Mouse (Mus musculus): Measurements from ENCODE around the gene Acot11. TPM values are rescaled to one million over a fixed set of nuclear protein-coding genes. Genes with fewer than 3 reads are reported as not detected.
"Not testable (repeated sequence)": the region's sequence is repeated elsewhere in the genome, so short reads cannot be mapped to it uniquely, and the experiment has no call there.

The Acot11 gene
- polyA plus RNA-seq, 1 experiment from 2014 or later = 12.2 TPM

- no peak for ATAC-seq
- H3K36me3 ChIP-seq = no peaks in the 10 kb centered on the region
- no peak overlapping the region for H3K4me3 ChIP-seq (replicated peaks)
- no peak overlapping the region for H3K9ac ChIP-seq
- no peak overlapping the region for H3K4me2 ChIP-seq (replicated peaks)
- 38% methylated on average over 7 of the region's 7 CpGs for WGBS
- H3K27ac ChIP-seq = no peak overlapping the region
- H3K27me3 ChIP-seq (replicated peaks) = no peaks in the 10 kb centered on the region
- H3K4me1 ChIP-seq (replicated peaks) = peaks cover 51% of the 10 kb centered on the region
- no peaks in the 10 kb centered on the region for H3K9me3 ChIP-seq
Measured at GRCm38 (mm10) chr4:106787830-106788229, 17.0 kb downstream of the Acot11 start.

GRCm38 (mm10) chr4:106785753-106786540 lies 18.9 kb downstream of the Acot11 start:
- no peak overlapping the region for H3K4me3 ChIP-seq (replicated peaks)
- H3K27me3 ChIP-seq (replicated peaks) = no peaks in the 10 kb centered on the region
- peaks cover 42% of the 10 kb centered on the region for H3K4me1 ChIP-seq (replicated peaks)
- WGBS = 20% methylated on average over 5 of the region's 5 CpGs
- H3K27ac ChIP-seq = peak overlapping the region; percentile 79
- H3K4me2 ChIP-seq (replicated peaks) = no peak overlapping the region
- 0 out of 2 replicates have a peak overlapping the region, but pooled peaks have one; percentile 5 for H3K9ac ChIP-seq
- no peaks in the 10 kb centered on the region for H3K9me3 ChIP-seq
- ATAC-seq = peak; percentile 59
- no peaks in the 10 kb centered on the region for H3K36me3 ChIP-seq

DNA sequence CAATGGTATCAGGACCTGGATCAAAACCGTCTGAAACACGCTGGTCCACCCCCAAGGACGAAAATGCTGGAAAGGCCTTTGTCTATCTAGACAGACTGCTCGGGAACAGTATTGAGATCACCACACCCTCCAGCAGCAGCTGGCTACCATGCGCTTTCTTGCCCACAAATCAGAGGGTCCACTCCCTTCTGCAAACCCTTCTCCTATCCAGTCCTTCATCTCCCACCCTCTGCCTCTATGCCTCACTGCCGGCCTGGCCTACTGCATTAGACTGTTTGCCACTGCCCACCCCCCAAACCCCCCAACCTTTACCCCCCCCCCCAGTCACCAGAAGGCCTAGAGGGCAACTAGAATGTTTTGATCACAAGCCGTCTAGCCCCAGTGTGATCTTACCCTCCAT lies 19.5 kb downstream of the Acot11 start:
- 73% methylated on average over 7 of the region's 7 CpGs for WGBS
- Histone ChIP-seq H3K4me3 (replicated peaks) (no peak overlapping the region), H3K9me3 (no peaks in the 10 kb centered on the region), H3K4me2 (replicated peaks) (no peak overlapping the region), H3K36me3 (no peaks in the 10 kb centered on the region), H3K27ac (peak overlapping the region; percentile 79; the same call in 1 of the 2 replicates), H3K9ac (no peak overlapping the region), H3K27me3 (replicated peaks) (no peaks in the 10 kb centered on the region), H3K4me1 (replicated peaks) (peaks cover 42% of the 10 kb centered on the region)
- ATAC-seq = no peak

DNA sequence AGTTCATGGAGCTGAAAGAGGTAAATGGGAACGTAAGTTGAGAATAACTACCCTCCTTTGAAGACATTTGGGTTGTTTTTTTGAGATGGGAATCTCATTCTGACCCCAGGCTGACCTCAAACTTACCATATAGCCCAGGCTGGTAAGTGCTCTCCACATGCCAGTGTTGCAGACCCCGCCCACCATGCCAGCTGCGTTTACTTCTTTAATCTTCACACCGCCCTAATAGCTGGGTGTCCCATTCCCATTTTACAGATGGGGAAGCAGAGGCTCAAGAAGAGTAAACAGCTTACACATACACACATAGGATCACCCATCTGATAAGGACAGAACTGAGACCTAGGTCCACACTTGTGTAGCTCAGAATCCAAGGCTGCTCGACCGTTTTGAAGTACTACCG lies 20.0 kb downstream of the Acot11 start:
- no peak overlapping the region for H3K4me2 ChIP-seq (replicated peaks)
- no peak overlapping the region for H3K4me3 ChIP-seq (replicated peaks)
- H3K9ac ChIP-seq = no peak overlapping the region
- no peaks in the 10 kb centered on the region for H3K27me3 ChIP-seq (replicated peaks)
- no peaks in the 10 kb centered on the region for H3K9me3 ChIP-seq
- no peak for ATAC-seq
- H3K4me1 ChIP-seq (replicated peaks) = peaks cover 40% of the 10 kb centered on the region
- H3K36me3 ChIP-seq = no peaks in the 10 kb centered on the region
- H3K27ac ChIP-seq = no peak overlapping the region
- 87% methylated on average over 7 of the region's 7 CpGs for WGBS

DNA sequence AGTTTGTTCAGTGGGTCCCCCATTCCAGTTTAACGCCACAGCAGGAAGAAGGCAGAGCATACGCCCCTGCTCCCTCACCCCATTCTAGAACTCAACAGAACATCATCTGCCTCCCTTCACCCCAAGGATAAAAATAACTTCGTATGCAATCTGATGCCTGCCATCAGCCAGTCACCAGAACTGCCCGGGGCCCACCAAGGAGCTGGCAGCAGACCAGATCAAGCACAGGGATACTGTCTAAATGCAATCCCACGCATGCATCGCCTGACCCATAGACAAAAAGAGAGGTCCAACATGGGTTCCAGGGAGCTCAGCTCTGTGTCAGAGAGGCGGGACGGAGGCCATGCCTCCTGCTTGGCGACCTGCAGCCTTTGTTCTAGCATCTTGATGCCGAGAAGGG lies 21.7 kb downstream of the Acot11 start:
- Histone ChIP-seq H3K4me2 (replicated peaks) (no peak overlapping the region), H3K9me3 (no peaks in the 10 kb centered on the region), H3K4me1 (replicated peaks) (peaks cover 38% of the 10 kb centered on the region), H3K27ac (no peak overlapping the region), H3K4me3 (replicated peaks) (no peak overlapping the region), H3K27me3 (replicated peaks) (no peaks in the 10 kb centered on the region), H3K36me3 (no peaks in the 10 kb centered on the region), H3K9ac (no peak overlapping the region)
- 79% methylated on average over 10 of the region's 10 CpGs for whole genome bisulfite sequencing
- ATAC-seq = no peak

GRCm38 (mm10) chr4:106780045-106780444 lies 24.8 kb downstream of the Acot11 start:
- H3K27ac ChIP-seq = no peak overlapping the region
- no peaks in the 10 kb centered on the region for H3K27me3 ChIP-seq (replicated peaks)
- no peak for ATAC-seq
- no peak overlapping the region for H3K4me2 ChIP-seq (replicated peaks)
- peaks cover 17% of the 10 kb centered on the region for H3K4me1 ChIP-seq (replicated peaks)
- H3K9me3 ChIP-seq = no peaks in the 10 kb centered on the region
- H3K9ac ChIP-seq = no peak overlapping the region
- WGBS = 45% methylated on average over 3 of the region's 3 CpGs
- no peaks in the 10 kb centered on the region for H3K36me3 ChIP-seq
- H3K4me3 ChIP-seq (replicated peaks) = no peak overlapping the region

DNA sequence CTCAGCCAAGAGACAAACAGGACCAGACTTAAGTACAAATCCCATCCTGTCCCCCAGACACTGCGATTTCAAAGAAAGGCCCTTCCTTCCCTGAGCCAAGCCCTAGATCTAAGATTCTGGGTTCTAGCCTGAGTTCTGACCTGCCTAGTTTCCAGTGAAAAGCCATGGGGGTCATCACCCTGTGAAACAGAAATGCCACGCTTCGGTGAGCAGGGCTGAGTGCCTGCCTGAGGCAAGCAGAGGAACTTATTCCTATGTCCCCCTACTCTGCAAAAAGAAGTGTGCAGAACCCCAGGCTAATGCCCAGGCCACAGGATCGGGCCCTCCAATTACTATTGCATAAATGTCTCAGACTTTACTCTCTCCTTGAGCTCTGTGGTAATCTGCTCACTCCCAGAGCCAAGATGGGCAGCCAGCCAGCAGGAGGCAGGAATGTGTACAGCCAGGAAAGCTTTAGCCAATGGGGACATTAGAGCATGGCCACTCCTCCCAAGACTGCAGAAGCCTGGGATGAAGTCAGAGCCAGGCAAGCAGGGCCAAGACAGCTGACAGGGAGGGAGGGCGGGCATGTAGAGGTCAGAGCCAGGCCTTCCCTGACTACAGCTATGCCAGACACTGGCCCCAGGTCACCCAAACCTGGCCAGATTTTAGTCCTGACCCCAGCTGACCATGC lies 26.5 kb downstream of the Acot11 start:
- no peak overlapping the region for H3K4me2 ChIP-seq (replicated peaks)
- peak; percentile 95 for ATAC-seq
- H3K27ac ChIP-seq = peak overlapping the region; percentile 81
- no peaks in the 10 kb centered on the region for H3K9me3 ChIP-seq
- peaks cover 16% of the 10 kb centered on the region for H3K4me1 ChIP-seq (replicated peaks)
- no peak overlapping the region for H3K9ac ChIP-seq
- 42% methylated on average over 5 of the region's 5 CpGs for WGBS
- no peak overlapping the region for H3K4me3 ChIP-seq (replicated peaks)
- H3K36me3 ChIP-seq = no peaks in the 10 kb centered on the region
- H3K27me3 ChIP-seq (replicated peaks) = no peaks in the 10 kb centered on the region

DNA sequence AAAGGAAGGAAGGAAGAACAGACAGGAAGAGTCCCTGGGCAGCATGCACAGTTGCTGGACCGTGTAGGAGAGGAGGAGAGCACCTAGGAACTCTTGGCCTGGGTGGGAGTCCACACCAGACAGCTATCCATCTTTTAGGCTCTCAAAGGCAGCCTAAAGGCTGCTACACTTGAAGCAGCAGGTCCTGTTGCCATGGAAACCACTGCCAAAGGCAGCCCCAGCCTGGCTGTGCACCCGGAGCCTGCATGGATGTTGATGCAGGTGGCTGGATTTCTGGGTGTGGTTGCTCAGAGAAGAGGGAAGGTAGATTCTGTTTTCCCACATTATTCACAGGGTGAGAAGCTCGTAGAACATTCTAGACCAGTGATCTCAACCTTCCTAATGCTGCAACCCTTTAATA lies 27.8 kb downstream of the Acot11 start:
- no peaks in the 10 kb centered on the region for H3K27me3 ChIP-seq (replicated peaks)
- no peak overlapping the region for H3K9ac ChIP-seq
- peaks cover 15% of the 10 kb centered on the region for H3K4me1 ChIP-seq (replicated peaks)
- no peak overlapping the region for H3K4me2 ChIP-seq (replicated peaks)
- H3K9me3 ChIP-seq = no peaks in the 10 kb centered on the region
- 43% methylated on average over 3 of the region's 3 CpGs for WGBS
- H3K27ac ChIP-seq = no peak overlapping the region
- no peaks in the 10 kb centered on the region for H3K36me3 ChIP-seq
- ATAC-seq = no peak
- H3K4me3 ChIP-seq (replicated peaks) = no peak overlapping the region

DNA sequence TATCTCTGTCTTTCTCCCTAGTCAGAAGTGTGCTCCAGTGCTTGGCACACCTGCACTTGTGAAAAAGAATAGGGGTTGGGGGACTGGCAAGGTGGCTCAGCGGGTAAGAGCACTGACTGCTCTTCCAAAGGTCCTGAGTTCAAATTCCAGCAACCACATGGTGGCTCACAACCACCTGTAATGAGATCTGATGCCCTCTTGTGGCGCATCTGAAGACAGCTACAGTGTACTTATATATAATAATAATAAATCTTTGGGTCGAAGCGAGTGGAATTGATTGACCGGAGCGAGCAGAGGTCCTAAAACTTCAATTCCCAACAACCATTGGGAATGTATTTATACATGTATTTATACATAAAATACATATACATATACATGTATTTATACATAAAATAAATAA lies 29.0 kb downstream of the Acot11 start:
- ATAC-seq; H3K9ac ChIP-seq; H3K27ac ChIP-seq; H3K27me3 ChIP-seq (replicated peaks); H3K4me3 ChIP-seq (replicated peaks); H3K36me3 ChIP-seq; H3K9me3 ChIP-seq; H3K4me2 ChIP-seq (replicated peaks): not testable (repeated sequence)
- WGBS = 85% methylated on average over 6 of the region's 6 CpGs
- H3K4me1 ChIP-seq (replicated peaks) = peaks cover 15% of the 10 kb centered on the region

DNA sequence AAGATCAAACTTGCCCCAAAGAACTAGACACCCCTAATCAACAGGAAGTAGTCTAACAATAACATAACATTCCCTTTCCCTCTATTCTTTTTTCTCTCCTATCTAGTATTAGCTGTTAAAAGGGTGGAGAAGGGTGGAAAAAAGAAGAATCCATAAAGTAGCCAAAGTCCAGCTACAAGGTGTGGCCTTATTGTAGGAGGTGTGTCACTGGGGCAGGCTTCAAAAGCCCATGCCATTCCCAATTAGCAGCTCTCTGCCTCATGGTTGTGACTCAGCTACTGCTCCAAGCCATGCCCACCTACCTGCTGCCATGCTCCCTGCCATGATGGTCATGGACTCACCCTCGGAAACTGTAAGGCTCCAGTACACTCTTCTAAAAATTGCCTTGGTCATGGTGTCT lies 32.2 kb downstream of the Acot11 start:
- Histone ChIP-seq H3K9ac (no peak overlapping the region), H3K27ac (no peak overlapping the region), H3K4me3 (replicated peaks) (no peak overlapping the region), H3K4me1 (replicated peaks) (no peaks in the 10 kb centered on the region; the same call in 1 of the 2 replicates), H3K4me2 (replicated peaks) (no peak overlapping the region), H3K27me3 (replicated peaks) (no peaks in the 10 kb centered on the region), H3K36me3 (no peaks in the 10 kb centered on the region), H3K9me3 (no peaks in the 10 kb centered on the region)
- 85% methylated on average over 1 of the region's 1 CpGs for WGBS
- ATAC-seq = peak; percentile 76

DNA sequence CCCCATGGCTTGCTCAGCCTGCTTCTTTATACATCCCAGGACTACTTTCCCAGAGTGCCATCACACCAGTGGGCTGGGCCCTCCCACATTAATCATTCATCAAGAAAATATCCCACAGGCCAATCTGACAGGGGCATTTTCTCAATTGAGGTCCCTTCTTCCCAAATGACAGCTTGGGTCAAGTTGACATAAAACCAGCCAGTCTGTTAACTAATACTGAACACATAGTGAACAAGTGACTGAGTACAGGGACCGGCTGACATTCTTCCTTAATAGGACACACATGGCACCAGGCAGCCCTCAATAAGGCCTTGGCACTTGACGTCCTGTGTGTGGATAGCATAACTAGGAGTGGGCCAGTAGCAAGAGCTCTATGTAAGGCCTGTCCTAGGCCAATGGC lies 35.5 kb downstream of the Acot11 start:
- Histone ChIP-seq H3K4me2 (replicated peaks) (no peak overlapping the region), H3K4me1 (replicated peaks) (no peaks in the 10 kb centered on the region; the same call in 1 of the 2 replicates), H3K36me3 (no peaks in the 10 kb centered on the region), H3K9me3 (no peaks in the 10 kb centered on the region), H3K27ac (no peak overlapping the region), H3K27me3 (replicated peaks) (no peaks in the 10 kb centered on the region), H3K9ac (no peak overlapping the region), H3K4me3 (replicated peaks) (no peak overlapping the region)
- WGBS = 86% methylated on average over 2 of the region's 2 CpGs
- ATAC-seq = no peak

DNA sequence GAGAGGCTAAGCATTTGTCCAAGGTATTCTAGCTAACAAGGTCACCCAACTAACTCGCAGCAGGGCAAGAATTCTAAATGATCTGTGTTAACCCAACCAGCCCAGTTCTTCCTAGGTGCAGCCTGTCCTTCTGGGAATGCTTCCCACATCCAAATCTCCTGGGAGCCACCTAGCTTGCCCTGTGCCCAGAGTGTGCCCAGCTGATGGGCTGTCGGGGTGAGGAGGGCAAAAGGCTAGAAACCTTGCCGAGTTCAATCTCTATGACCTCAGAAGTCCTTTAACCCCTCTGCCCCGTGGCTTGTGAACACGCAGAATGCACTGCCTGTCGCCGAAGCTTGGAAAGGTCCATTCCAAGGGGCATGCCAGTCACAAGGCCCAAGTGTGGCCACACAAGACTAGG lies 40.6 kb downstream of the Acot11 start:
- H3K4me1 ChIP-seq (replicated peaks) = no peaks in the 10 kb centered on the region
- no peak overlapping the region for H3K4me3 ChIP-seq (replicated peaks)
- H3K9ac ChIP-seq = no peak overlapping the region
- H3K36me3 ChIP-seq = no peaks in the 10 kb centered on the region
- ATAC-seq = no peak
- no peak overlapping the region for H3K4me2 ChIP-seq (replicated peaks)
- no peak overlapping the region for H3K27ac ChIP-seq
- WGBS = 79% methylated on average over 7 of the region's 7 CpGs
- H3K9me3 ChIP-seq = no peaks in the 10 kb centered on the region
- H3K27me3 ChIP-seq (replicated peaks) = no peaks in the 10 kb centered on the region

- ATAC-seq = no peak
- 89% methylated on average over 6 of the region's 6 CpGs for WGBS
- H3K4me3 ChIP-seq (replicated peaks) = no peak overlapping the region
Measured at GRCm38 (mm10) chr4:106751726-106752125, 53.1 kb downstream of the Acot11 start.

More at GRCm38 (mm10) chr4:106751726-106752125, 53.1 kb downstream of the Acot11 start:
- Histone ChIP-seq H3K4me2 (replicated peaks) (no peak overlapping the region), H3K9me3 (no peaks in the 10 kb centered on the region), H3K4me1 (replicated peaks) (peaks cover 9% of the 10 kb centered on the region), H3K27ac (no peak overlapping the region), H3K27me3 (replicated peaks) (no peaks in the 10 kb centered on the region), H3K36me3 (no peaks in the 10 kb centered on the region), H3K9ac (no peak overlapping the region)
